Mouse (Mus musculus): ENCODE measurements at regions not wholly inside any gene's neighbourhood (a gene's known extent, or its start where the extent isn't known, plus 50 kb on each side); places are given as distances from the start of the nearest gene placed in this dataset.

DNA sequence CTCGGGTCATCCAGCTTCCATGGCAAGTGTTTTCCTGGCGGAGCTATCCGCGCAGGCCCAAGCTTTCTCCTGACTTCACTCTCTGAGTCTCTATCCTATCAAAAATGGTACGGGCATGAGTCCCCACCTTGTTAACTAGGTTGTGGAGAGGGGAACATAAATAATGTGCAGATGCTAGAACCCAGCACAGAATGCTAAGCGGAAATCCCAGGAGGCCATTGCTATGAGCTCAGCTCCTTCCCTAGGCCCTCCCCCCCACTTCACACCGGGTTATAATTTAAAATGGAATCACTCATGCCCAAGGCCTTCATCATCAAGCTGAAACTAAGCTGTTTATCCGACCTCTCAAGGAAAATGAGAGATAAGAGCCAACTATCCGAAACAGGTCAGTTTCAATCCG, 60.4 kb upstream of the Cd83 start:
- 75% methylated on average over 10 of the region's 10 CpGs for WGBS
- DNase-seq (ENCODE audit: low spot score) (no peak), ATAC-seq (ENCODE audit: low FRiP score) (no peak)
- H3K4me1 ChIP-seq (ENCODE audit: insufficient read depth, low read length), result no peaks in the 10 kb centered on the region
- no peaks in the 10 kb centered on the region for H3K9me3 ChIP-seq (ENCODE audit: low read length)
- no peak overlapping the region for H3K9ac ChIP-seq (replicated peaks; ENCODE audit: low read length, poor library complexity, severe bottlenecking)
- H3K4me3 ChIP-seq (ENCODE audit: low read depth, low read length), result no peak overlapping the region
- H3K36me3 ChIP-seq (ENCODE audit: insufficient read depth, low read length), result no peaks in the 10 kb centered on the region
- no peak overlapping the region for H3K27ac ChIP-seq (ENCODE audit: low read depth, low read length)
- no peaks in the 10 kb centered on the region for H3K27me3 ChIP-seq (ENCODE audit: insufficient read depth, low read length)
- H3K4me2 ChIP-seq (ENCODE audit: low read depth, low read length, poor library complexity, severe bottlenecking), result no peak overlapping the region
- TF ChIP-seq CTCF (IDR thresholded peaks at IDR 0.05), result no peak

- DNase-seq (ENCODE audit: low spot score) (peak; percentile 78), ATAC-seq (ENCODE audit: low FRiP score) (no peak)
- H3K4me1 ChIP-seq (ENCODE audit: insufficient read depth, low read length), result no peaks in the 10 kb centered on the region
- no peaks in the 10 kb centered on the region for H3K9me3 ChIP-seq (ENCODE audit: low read length)
- TF ChIP-seq CTCF (IDR thresholded peaks at IDR 0.05), result peak; percentile 93
- no peak overlapping the region for H3K4me2 ChIP-seq (ENCODE audit: low read depth, low read length, poor library complexity, severe bottlenecking)
- H3K36me3 ChIP-seq (ENCODE audit: insufficient read depth, low read length), result no peaks in the 10 kb centered on the region
- H3K4me3 ChIP-seq (ENCODE audit: low read depth, low read length), result no peak overlapping the region
- H3K9ac ChIP-seq (replicated peaks; ENCODE audit: low read length, poor library complexity, severe bottlenecking), result no peak overlapping the region
- 32% methylated on average over 7 of the region's 7 CpGs for WGBS
- H3K27me3 ChIP-seq (ENCODE audit: insufficient read depth, low read length), result no peaks in the 10 kb centered on the region
- H3K27ac ChIP-seq (ENCODE audit: low read depth, low read length), result no peak overlapping the region
Observed at GRCm38 (mm10) chr13:43725698-43726097, 58.9 kb upstream of the Cd83 start.

DNA sequence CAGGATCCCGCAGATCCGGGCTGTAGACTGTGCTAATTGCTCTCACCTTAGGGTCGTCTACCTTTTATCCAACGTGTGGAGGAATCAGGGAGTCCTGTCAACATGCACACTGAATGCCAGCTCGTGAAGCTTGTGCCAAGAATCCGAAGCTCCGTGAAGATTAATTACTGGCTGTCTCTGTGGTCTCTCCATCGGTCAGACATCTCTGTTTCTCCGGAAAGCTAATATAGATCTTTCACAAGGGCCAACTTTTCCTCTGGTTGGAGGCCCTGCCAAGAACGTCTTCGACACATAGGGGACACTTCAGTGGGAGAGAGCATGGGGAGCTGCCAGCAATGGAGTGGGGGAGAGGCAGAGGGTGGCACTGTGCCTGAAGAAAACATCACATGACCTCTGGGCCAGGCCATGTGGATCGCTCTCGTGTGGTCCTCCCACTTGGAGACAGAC, 57.7 kb upstream of the Cd83 start:
- H3K27me3 ChIP-seq (ENCODE audit: insufficient read depth, low read length), result no peaks in the 10 kb centered on the region
- H3K4me1 ChIP-seq (ENCODE audit: insufficient read depth, low read length), result no peaks in the 10 kb centered on the region
- no peak overlapping the region for H3K9ac ChIP-seq (replicated peaks; ENCODE audit: low read length, poor library complexity, severe bottlenecking)
- H3K36me3 ChIP-seq (ENCODE audit: insufficient read depth, low read length), result no peaks in the 10 kb centered on the region
- 62% methylated on average over 13 of the region's 13 CpGs for WGBS
- H3K9me3 ChIP-seq (ENCODE audit: low read length), result no peaks in the 10 kb centered on the region
- TF ChIP-seq CTCF (IDR thresholded peaks at IDR 0.05), result no peak
- no peak overlapping the region for H3K4me2 ChIP-seq (ENCODE audit: low read depth, low read length, poor library complexity, severe bottlenecking)
- DNase-seq (ENCODE audit: low spot score) (peak; percentile 83), ATAC-seq (ENCODE audit: low FRiP score) (0 out of 2 replicates have a peak, but pooled peaks have one; percentile 31)
- no peak overlapping the region for H3K27ac ChIP-seq (ENCODE audit: low read depth, low read length)
- no peak overlapping the region for H3K4me3 ChIP-seq (ENCODE audit: low read depth, low read length)

GRCm38 (mm10) chr13:43729617-43730016, 55.0 kb upstream of the Cd83 start:
- WGBS, result 89% methylated on average over 11 of the region's 11 CpGs
- H3K27me3 ChIP-seq (ENCODE audit: insufficient read depth, low read length), result no peaks in the 10 kb centered on the region
- no peak overlapping the region for H3K4me2 ChIP-seq (ENCODE audit: low read depth, low read length, poor library complexity, severe bottlenecking)
- no peak for TF ChIP-seq CTCF (IDR thresholded peaks at IDR 0.05)
- DNase-seq (ENCODE audit: low spot score) (no peak), ATAC-seq (ENCODE audit: low FRiP score) (no peak)
- H3K9me3 ChIP-seq (ENCODE audit: low read length), result no peaks in the 10 kb centered on the region
- H3K9ac ChIP-seq (replicated peaks; ENCODE audit: low read length, poor library complexity, severe bottlenecking), result no peak overlapping the region
- no peak overlapping the region for H3K27ac ChIP-seq (ENCODE audit: low read depth, low read length)
- H3K36me3 ChIP-seq (ENCODE audit: insufficient read depth, low read length), result no peaks in the 10 kb centered on the region
- H3K4me3 ChIP-seq (ENCODE audit: low read depth, low read length), result no peak overlapping the region
- no peaks in the 10 kb centered on the region for H3K4me1 ChIP-seq (ENCODE audit: insufficient read depth, low read length)

GRCm38 (mm10) chr13:43733061-43733460, 51.5 kb upstream of the Cd83 start:
- H3K4me1 ChIP-seq (ENCODE audit: insufficient read depth, low read length), result no peaks in the 10 kb centered on the region
- H3K27me3 ChIP-seq (ENCODE audit: insufficient read depth, low read length), result no peaks in the 10 kb centered on the region
- DNase-seq (ENCODE audit: low spot score) (peak; percentile 79), ATAC-seq (ENCODE audit: low FRiP score) (no peak; the same call in 1 of the 2 replicates)
- no peak overlapping the region for H3K4me2 ChIP-seq (ENCODE audit: low read depth, low read length, poor library complexity, severe bottlenecking)
- no peak overlapping the region for H3K4me3 ChIP-seq (ENCODE audit: low read depth, low read length)
- TF ChIP-seq CTCF (IDR thresholded peaks at IDR 0.05), result no peak
- no peaks in the 10 kb centered on the region for H3K9me3 ChIP-seq (ENCODE audit: low read length)
- H3K27ac ChIP-seq (ENCODE audit: low read depth, low read length), result no peak overlapping the region
- no peaks in the 10 kb centered on the region for H3K36me3 ChIP-seq (ENCODE audit: insufficient read depth, low read length)
- 62% methylated on average over 10 of the region's 10 CpGs for WGBS
- H3K9ac ChIP-seq (replicated peaks; ENCODE audit: low read length, poor library complexity, severe bottlenecking), result no peak overlapping the region

DNA sequence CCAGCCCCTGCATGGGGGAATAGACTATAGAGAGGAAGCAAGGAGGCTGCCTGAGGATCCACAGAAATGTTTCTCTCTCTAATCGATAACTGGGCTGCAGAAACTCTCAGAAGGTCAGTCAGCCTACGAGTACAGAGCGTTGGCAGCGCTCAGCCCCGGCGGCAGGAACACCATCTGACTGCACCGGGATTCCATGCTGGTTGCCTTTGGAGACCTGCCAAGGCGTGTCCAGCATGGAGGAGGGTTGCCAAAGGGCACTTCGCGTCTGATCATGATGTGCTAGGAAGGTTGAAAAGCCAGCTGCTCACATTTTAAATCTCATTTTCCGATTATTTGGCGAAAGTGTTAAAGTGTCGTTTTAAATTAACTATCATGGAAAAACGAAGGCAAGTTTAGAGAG, 49.9 kb upstream of the Cd83 start:
- Histone ChIP-seq H3K4me3 (ENCODE audit: low read depth, low read length) (no peak overlapping the region), H3K4me1 (ENCODE audit: insufficient read depth, low read length) (no peaks in the 10 kb centered on the region), H3K27me3 (ENCODE audit: insufficient read depth, low read length) (no peaks in the 10 kb centered on the region), H3K27ac (ENCODE audit: low read depth, low read length) (no peak overlapping the region), H3K9me3 (ENCODE audit: low read length) (no peaks in the 10 kb centered on the region), H3K9ac (replicated peaks; ENCODE audit: low read length, poor library complexity, severe bottlenecking) (no peak overlapping the region), H3K36me3 (ENCODE audit: insufficient read depth, low read length) (no peaks in the 10 kb centered on the region), H3K4me2 (ENCODE audit: low read depth, low read length, poor library complexity, severe bottlenecking) (no peak overlapping the region)
- DNase-seq (ENCODE audit: low spot score) (peak; percentile 85), ATAC-seq (ENCODE audit: low FRiP score) (no peak)
- TF ChIP-seq CTCF (IDR thresholded peaks at IDR 0.05), result no peak
- 33% methylated on average over 14 of the region's 14 CpGs for WGBS
